Comparison of ENCODE assay signal across 8 mouse cellular contexts in genomic region chr4:130273698-130274345, GRCm38 (mm10). TPM values are rescaled to one million over a fixed set of nuclear protein-coding genes. Genes with fewer than 3 reads are reported as not detected.
DNase-seq lines count a peak whose midpoint lies in the region; ATAC-seq lines count a peak whose summit lies in the region.

No protein-coding gene starts in this region.

- peak overlapping the region; percentile 88 for H3K4me2 ChIP-seq in forebrain, embryonic 14.5 days (ENCODE audit: low read length)
- H3K4me2 ChIP-seq in stomach, embryonic 15.5 days: peak overlapping the region; percentile 97

- peak overlapping the region; percentile 99 for H3K9ac ChIP-seq in forebrain, embryonic 14.5 days (ENCODE audit: low read length)
- no peak overlapping the region for H3K9ac ChIP-seq in stomach, embryonic 15.5 days

- H3K36me3 ChIP-seq in forebrain, embryonic 14.5 days (ENCODE audit: control insufficient read depth, insufficient read depth, low read length): 0 out of 2 replicates have a peak, but pooled peaks cover 6% of the 10 kb centered on the region
- no peaks in the 10 kb centered on the region for H3K36me3 ChIP-seq in stomach, embryonic 15.5 days

- intact Hi-C loops in left cerebral cortex, postnatal 36 days (cut with DNase I): no loop called here
- intact Hi-C loops in gastrocnemius, postnatal 14 days (cut with DNase I; ENCODE audit: low total_unique reads): no loop called here

- H3K4me1 ChIP-seq in forebrain, embryonic 14.5 days (ENCODE audit: control insufficient read depth, insufficient read depth, low read length): peaks cover 20% of the 10 kb centered on the region
- peaks cover 11% of the 10 kb centered on the region; the same call in 1 of the 2 replicates for H3K4me1 ChIP-seq in stomach, embryonic 15.5 days

- peak; percentile 51 for ATAC-seq in forebrain, embryonic 14.5 days
- ATAC-seq in stomach, embryonic 15.5 days (ENCODE audit: insufficient read depth, low FRiP score, low read depth): no peak

- H3K4me3 ChIP-seq in forebrain, embryonic 14.5 days (ENCODE audit: low read depth, low read length): peak overlapping the region; percentile 89
- H3K4me3 ChIP-seq in stomach, embryonic 15.5 days (replicated peaks): peak overlapping the region; percentile 58

- DNase-seq in adrenal gland, adult (ENCODE audit: inconsistent age in 2 of 2, low spot score in 1 of 2): peak; percentile 69 to 81
- no peak for DNase-seq in adrenal gland, postnatal 4 days (ENCODE audit: low spot score in 2 of 2)
- peak; percentile 49 for DNase-seq in retina, embryonic 14.5 days (ENCODE audit: low spot score)
- DNase-seq in retina, postnatal 1 day: no peak
- DNase-seq in forebrain, embryonic 14.5 days (ENCODE audit: low spot score): peak; percentile 36
- peak; percentile 58 to 73 for DNase-seq in left cerebral cortex, postnatal 36 days (ENCODE audit: low spot score in 2 of 2)
- no peak for DNase-seq in gastrocnemius, postnatal 14 days

- no peaks in the 10 kb centered on the region for H3K27me3 ChIP-seq in forebrain, embryonic 14.5 days (replicated peaks; ENCODE audit: control insufficient read depth, insufficient read depth, low read length)
- H3K27me3 ChIP-seq in stomach, embryonic 15.5 days (replicated peaks): peaks cover 12% of the 10 kb centered on the region; the same call in 1 of the 2 replicates

- H3K27ac ChIP-seq in forebrain, embryonic 14.5 days (ENCODE audit: low read depth, low read length): peak overlapping the region; percentile 99
- no peak overlapping the region for H3K27ac ChIP-seq in stomach, embryonic 15.5 days

- no peaks in the 10 kb centered on the region for H3K9me3 ChIP-seq in forebrain, embryonic 14.5 days (replicated peaks; ENCODE audit: control insufficient read depth, low read length)
- no peaks in the 10 kb centered on the region for H3K9me3 ChIP-seq in stomach, embryonic 15.5 days

- 3% methylated on average over 12 of the region's 12 CpGs for WGBS in forebrain, embryonic 14.5 days
- 17% methylated on average over 12 of the region's 12 CpGs for WGBS in stomach, embryonic 15.5 days

RNA-seq across cellular contexts. Expression of gene Serinc2, which starts 5.2 kb away (rescaled TPM):
- 1 to 10 TPM; 2.5 to 4.2 TPM for total RNA-seq in adrenal gland, postnatal 4 days (2021)
- 79.1 and 93.9 TPM in 2 replicates for polyA plus RNA-seq in forebrain, embryonic 14.5 days (2014; fragmentation: Nextera tagmentation; extraction: Ambion mirVana)
- 1 to 10 TPM; 5.7 to 7.1 TPM for total RNA-seq in left cerebral cortex, postnatal 36 days (2021)
- 34.0 and 34.5 TPM in 2 replicates for polyA plus RNA-seq in stomach, embryonic 15.5 days (2015; fragmentation: Nextera tagmentation; extraction: Ambion mirVana)
- 10 to 100 TPM; 53.0 to 57.0 TPM for total RNA-seq in gastrocnemius, postnatal 14 days (2021)

RNA-seq across cellular contexts. Expression of gene Fabp3, which starts 34.6 kb away (rescaled TPM):
- total RNA-seq in adrenal gland, postnatal 4 days (2021): 10 to 100 TPM; 27.0 to 37.9 TPM
- polyA plus RNA-seq in forebrain, embryonic 14.5 days (2014; fragmentation: Nextera tagmentation; extraction: Ambion mirVana): 107 and 121 TPM in 2 replicates
- 100 to 1,000 TPM; 141 to 166 TPM for total RNA-seq in left cerebral cortex, postnatal 36 days (2021)
- polyA plus RNA-seq in stomach, embryonic 15.5 days (2015; fragmentation: Nextera tagmentation; extraction: Ambion mirVana): 7.4 and 7.7 TPM in 2 replicates
- total RNA-seq in gastrocnemius, postnatal 14 days (2021): 1,000 to 10,000 TPM in 1 of 2 experiments, 100 to 1,000 TPM in 1; 662 to 1,168 TPM

RNA-seq across cellular contexts. Expression of gene Gm10570, which starts 34.7 kb away (rescaled TPM):
- not detected for total RNA-seq in adrenal gland, postnatal 4 days (2021)
- polyA plus RNA-seq in forebrain, embryonic 14.5 days (2014; fragmentation: Nextera tagmentation; extraction: Ambion mirVana): 0.63 and 0.80 TPM in 2 replicates
- 1 to 10 TPM; 1.4 to 1.8 TPM for total RNA-seq in left cerebral cortex, postnatal 36 days (2021)
- 0.57 TPM in 1 of 2 replicates, not detected in the other for polyA plus RNA-seq in stomach, embryonic 15.5 days (2015; fragmentation: Nextera tagmentation; extraction: Ambion mirVana)
- not detected for total RNA-seq in gastrocnemius, postnatal 14 days (2021)

RNA-seq across cellular contexts. Expression of gene Gm853, which starts 51.6 kb away (rescaled TPM):
- not detected for total RNA-seq in adrenal gland, postnatal 4 days (2021)
- polyA plus RNA-seq in forebrain, embryonic 14.5 days (2014; fragmentation: Nextera tagmentation; extraction: Ambion mirVana): 0.11 and 0.89 TPM in 2 replicates
- total RNA-seq in left cerebral cortex, postnatal 36 days (2021): not detected
- not detected in 2 replicates for polyA plus RNA-seq in stomach, embryonic 15.5 days (2015; fragmentation: Nextera tagmentation; extraction: Ambion mirVana)
- total RNA-seq in gastrocnemius, postnatal 14 days (2021): not detected

Comparison
In these comparisons a context has a peak if more than half of its experiments do, and no peak if none do; other contexts are left out.
1. DNase-seq: peak in adrenal gland, adult (2 of 2), retina, embryonic 14.5 days (single experiment), forebrain, embryonic 14.5 days (single experiment) and left cerebral cortex, postnatal 36 days (2 of 2); none in adrenal gland, postnatal 4 days (0 of 2), retina, postnatal 1 day (single experiment) and gastrocnemius, postnatal 14 days (single experiment).
2. RNA of gene Serinc2, which starts 5.2 kb away (total RNA-seq): 53.0 to 57.0 TPM in gastrocnemius, postnatal 14 days; 5.7 to 7.1 TPM in left cerebral cortex, postnatal 36 days and 2.5 to 4.2 TPM in adrenal gland, postnatal 4 days; every median in the first group is over 4 times any median in the second.